Mouse (Mus musculus): ENCODE measurements around the gene Themis2. TPM values are rescaled to one million over a fixed set of nuclear protein-coding genes. Genes with fewer than 3 reads are reported as not detected.

Gene Themis2
- 1.2 and 1.4 TPM in 2 replicates for polyA plus RNA-seq (2012; rRNA removed)

GRCm38 (mm10) chr4:132796196-132796886 is at the start of gene Themis2:
Themis2 (minus strand) TSS chr4:132796387.

GRCm38 (mm10) chr4:132842970-132843704 is 47.0 kb upstream of the Themis2 start, which contains the start of gene Ppp1r8:
Ppp1r8 (minus strand) TSS chr4:132843169.

GRCm38 (mm10) chr4:132767914-132768876 is 28.0 kb downstream of the Themis2 start, which contains the start of gene Rpa2:
Rpa2 (plus strand) TSS chr4:132768332.

GRCm38 (mm10) chr4:132756974-132757373 is 39.2 kb downstream of the Themis2 start, which contains the start of gene Smpdl3b:
Smpdl3b (minus strand) TSS chr4:132757252.

GRCm38 (mm10) chr4:132732148-132732684 is 64.0 kb downstream of the Themis2 start, which contains the start of gene Xkr8:
Xkr8 (minus strand) TSS chr4:132732546.

Other genes starting within 250 kb of the Themis2 start
- gene Ptafr, start 232.3 kb downstream of the Themis2 start, polyA plus RNA-seq (2012; rRNA removed) = 1.6 and 1.9 TPM in 2 replicates
- 7.4 and 8.8 TPM in 2 replicates for gene Eya3, start 157.4 kb downstream of the Themis2 start, polyA plus RNA-seq (2012; rRNA removed)
- gene Xkr8, start 63.8 kb downstream of the Themis2 start, polyA plus RNA-seq (2012; rRNA removed) = 1.2 and 3.0 TPM in 2 replicates
- gene Smpdl3b, start 39.1 kb downstream of the Themis2 start, polyA plus RNA-seq (2012; rRNA removed) = 3.9 and 5.0 TPM in 2 replicates
- gene Rpa2, start 28.1 kb downstream of the Themis2 start, polyA plus RNA-seq (2012; rRNA removed) = 3.6 and 5.2 TPM in 2 replicates
- 6.9 and 8.4 TPM in 2 replicates for gene Ppp1r8, start 46.8 kb upstream of the Themis2 start, polyA plus RNA-seq (2012; rRNA removed)
- gene Stx12, start 88.1 kb upstream of the Themis2 start, polyA plus RNA-seq (2012; rRNA removed) = 7.6 and 8.7 TPM in 2 replicates
- gene Fam76a, start 126.2 kb upstream of the Themis2 start, polyA plus RNA-seq (2012; rRNA removed) = 4.5 and 5.3 TPM in 2 replicates
- gene Fgr, start 177.7 kb upstream of the Themis2 start, polyA plus RNA-seq (2012; rRNA removed) = 0.51 and 0.85 TPM in 2 replicates
- gene Ahdc1, start 214.9 kb upstream of the Themis2 start, polyA plus RNA-seq (2012; rRNA removed) = 16.2 and 18.2 TPM in 2 replicates

Data from stomach, adult 2 months (tissue).